Mouse (Mus musculus) embryonic facial prominence, embryonic 14.5 days (tissue): ENCODE measurements around the gene Slc35f1. TPM values are rescaled to one million over a fixed set of nuclear protein-coding genes. Genes with fewer than 3 reads are reported as not detected.
"Not testable (repeated sequence)": the region's sequence is repeated elsewhere in the genome, so short reads cannot be mapped to it uniquely, and the experiment has no call there.

ENCODE experiments used
- ATAC-seq: fragments of 200-750 bp; cut with Nextera tagmentation; 2 replicates; pipeline ENCODE4 v1.8.0; 2017; ENCODE audit warnings: low read depth, moderate number of reproducible peaks, moderate TSS enrichment
- DNase-seq: peaks from one replicate; pipeline ENCODE4 v3.0.0-alpha.2; 2015; ENCODE audit warnings: low spot score
- H3K27ac ChIP-seq: fragments of 300-500 bp; sonication (generic); replicated peaks from 2 replicates; pipeline ENCODE4 v1.5.1; 2014; ENCODE audit warnings: low read depth, mild to moderate bottlenecking, low read length, moderate library complexity
- H3K27me3 ChIP-seq: fragments of 300-500 bp; sonication (generic); replicated peaks from 2 replicates; pipeline ENCODE4 v1.6.1; 2014; ENCODE audit warnings: low read length; ENCODE audit not compliant: control insufficient read depth, insufficient read depth
- H3K36me3 ChIP-seq: fragments of 300-500 bp; sonication (generic); 2 replicates; pipeline ENCODE4 v1.6.1; 2014; ENCODE audit warnings: low read length, mixed read lengths; ENCODE audit not compliant: control insufficient read depth, insufficient read depth
- H3K4me1 ChIP-seq: fragments of 300-500 bp; sonication (generic); 2 replicates; pipeline ENCODE4 v1.6.1; 2014; ENCODE audit warnings: antibody characterized with exemption, low read length; ENCODE audit not compliant: control insufficient read depth, insufficient read depth
- H3K4me2 ChIP-seq: fragments of 300-500 bp; sonication (generic); 2 replicates; pipeline ENCODE4 v1.6.1; 2014; ENCODE audit warnings: low read depth, mild to moderate bottlenecking, low read length, moderate library complexity, mixed read lengths
- H3K4me3 ChIP-seq: fragments of 300-500 bp; sonication (generic); 2 replicates; pipeline ENCODE4 v1.5.1; 2014; ENCODE audit warnings: low read depth, mild to moderate bottlenecking, low read length
- H3K9ac ChIP-seq: fragments of 300-500 bp; sonication (generic); 2 replicates; pipeline ENCODE4 v1.6.1; 2014; ENCODE audit warnings: low read depth, mild to moderate bottlenecking, low read length, moderate library complexity, mixed read lengths
- H3K9me3 ChIP-seq: fragments of 300-500 bp; sonication (generic); 2 replicates; pipeline ENCODE4 v1.6.1; 2016; ENCODE audit warnings: low read length; ENCODE audit not compliant: control insufficient read depth
- WGBS: fragments of 180-500 bp; shearing (Covaris S2); extraction: QIAGEN DNeasy Blood & Tissue Kit; methylation state at CpG from one replicate; pipeline ENCODE4 v1.1.7; 2014; 5-methylcytosine and 5-hydroxymethylcytosine counted together
- polyA plus RNA-seq: library from polyadenylated mRNA; unstranded; fragments of >200 nt; fragmentation: Nextera tagmentation; extraction: Ambion mirVana; gene quantifications from 2 replicates; pipeline ENCODE4 v1.2.1, GENCODE M21; 2014

Gene Slc35f1
- polyA plus RNA-seq, 1 experiment from 2014 or later: 4.3 TPM

DNA sequence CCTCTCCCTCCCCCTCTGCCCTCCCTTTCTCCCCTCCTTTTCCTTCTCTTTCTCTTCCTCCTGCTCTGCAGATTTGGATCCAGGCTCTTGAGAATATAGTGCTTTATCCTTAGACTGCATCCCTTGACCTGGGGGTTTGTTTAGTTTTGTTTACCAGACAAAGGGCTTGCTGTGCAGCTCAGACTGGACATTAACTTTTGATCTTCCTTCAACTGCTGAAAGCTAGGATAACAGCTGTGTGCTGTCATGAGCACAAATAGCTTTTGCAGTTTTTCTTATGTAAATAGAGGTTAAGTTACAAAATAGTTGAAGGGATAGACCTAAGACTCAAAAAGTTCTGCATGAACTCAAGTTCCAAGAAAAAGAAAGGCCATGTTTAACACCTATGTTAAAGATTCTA is 184.4 kb downstream of the Slc35f1 start:
- no peak overlapping the region for H3K27ac ChIP-seq
- no peak overlapping the region for H3K4me3 ChIP-seq
- ATAC-seq (no peak), DNase-seq (no peak)
- H3K9ac ChIP-seq: no peak overlapping the region
- H3K4me1 ChIP-seq: no peaks in the 10 kb centered on the region
- no peak overlapping the region for H3K4me2 ChIP-seq
- no peaks in the 10 kb centered on the region for H3K9me3 ChIP-seq
- H3K36me3 ChIP-seq: no peaks in the 10 kb centered on the region
- H3K27me3 ChIP-seq: no peaks in the 10 kb centered on the region

DNA sequence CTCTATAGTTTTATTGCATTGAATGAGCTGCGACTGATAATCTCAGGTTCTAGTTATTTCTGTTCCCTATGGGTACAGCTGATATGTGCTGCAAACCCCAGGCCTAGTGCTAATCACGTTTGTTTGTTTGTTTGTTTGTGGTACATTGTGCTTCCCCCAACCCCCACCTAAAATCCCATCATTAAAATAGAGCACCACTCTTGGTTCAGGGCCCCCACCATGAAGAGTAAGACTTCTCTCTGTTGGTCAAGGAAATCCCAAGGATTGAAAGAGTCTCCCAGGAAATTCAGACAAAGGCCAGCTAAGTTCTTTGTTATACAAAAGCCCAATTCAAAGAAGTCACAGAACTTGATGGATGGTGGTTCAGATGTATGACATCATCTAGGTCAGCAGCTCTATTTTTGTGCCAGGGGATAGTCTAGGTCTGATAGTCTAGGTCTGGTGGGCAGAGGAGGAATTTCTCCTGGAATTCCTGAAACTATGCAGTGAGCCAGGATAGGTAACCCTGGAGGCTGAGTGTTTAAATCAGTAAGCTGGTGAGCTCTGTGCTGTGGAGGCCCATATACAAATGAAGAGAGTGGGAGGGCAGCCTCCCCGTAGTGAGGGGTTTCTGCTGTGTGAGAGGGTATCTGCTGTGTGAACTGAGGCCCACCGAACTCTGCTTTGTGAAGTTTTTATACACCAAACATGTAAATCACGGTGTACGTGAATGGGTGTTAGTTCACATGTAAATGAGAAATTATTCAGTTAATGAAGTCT is 187.1 kb downstream of the Slc35f1 start:
- no peak overlapping the region for H3K9ac ChIP-seq
- DNase-seq: no peak
- H3K9me3 ChIP-seq: no peaks in the 10 kb centered on the region
- no peak overlapping the region for H3K4me3 ChIP-seq
- no peaks in the 10 kb centered on the region for H3K4me1 ChIP-seq
- H3K27ac ChIP-seq: no peak overlapping the region
- no peaks in the 10 kb centered on the region for H3K36me3 ChIP-seq
- H3K27me3 ChIP-seq: no peaks in the 10 kb centered on the region
- H3K4me2 ChIP-seq: no peak overlapping the region
- ATAC-seq: no peak
- WGBS: 65% methylated on average over 6 of the region's 6 CpGs

DNA sequence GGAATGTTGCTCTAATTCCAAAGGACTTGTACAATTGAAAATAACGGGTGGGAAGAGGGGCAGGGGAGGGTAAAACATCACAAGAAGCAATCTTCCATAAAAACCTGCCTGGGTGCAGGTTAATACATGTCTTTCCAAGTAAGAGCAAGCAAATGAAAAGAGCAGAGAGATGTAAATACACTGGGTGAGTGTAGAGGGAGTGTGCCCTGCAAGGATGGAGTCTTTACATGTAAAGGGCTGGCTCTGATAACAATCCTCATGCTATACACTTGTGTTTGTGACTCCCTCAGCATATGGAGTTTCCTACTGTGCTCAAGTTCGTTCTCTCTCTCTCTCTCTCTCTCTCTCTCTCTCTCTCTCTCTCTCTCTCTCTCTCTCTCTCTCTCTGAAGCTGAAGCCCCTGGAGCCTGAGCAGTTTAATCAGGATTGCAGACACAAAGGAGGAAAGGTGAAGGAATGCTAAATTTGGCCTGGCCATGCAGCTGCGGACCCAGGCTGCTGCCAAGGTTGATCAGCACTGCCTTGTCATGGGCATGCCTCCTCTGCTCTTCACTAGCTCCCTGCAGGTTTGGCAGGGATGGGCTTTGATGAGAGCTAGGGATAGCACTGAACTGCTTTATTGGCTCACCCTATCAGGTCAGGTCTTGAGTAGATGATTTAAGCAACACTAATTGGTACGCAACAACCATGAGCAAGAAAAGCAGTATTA is 187.9 kb downstream of the Slc35f1 start:
- no peaks in the 10 kb centered on the region for H3K36me3 ChIP-seq
- H3K4me1 ChIP-seq: no peaks in the 10 kb centered on the region
- no peak for ATAC-seq
- WGBS: 67% methylated on average over 4 of the region's 4 CpGs
- no peak for DNase-seq
- no peak overlapping the region for H3K4me3 ChIP-seq
- no peaks in the 10 kb centered on the region for H3K27me3 ChIP-seq
- no peaks in the 10 kb centered on the region for H3K9me3 ChIP-seq
- no peak overlapping the region for H3K4me2 ChIP-seq
- no peak overlapping the region for H3K27ac ChIP-seq
- no peak overlapping the region for H3K9ac ChIP-seq

DNA sequence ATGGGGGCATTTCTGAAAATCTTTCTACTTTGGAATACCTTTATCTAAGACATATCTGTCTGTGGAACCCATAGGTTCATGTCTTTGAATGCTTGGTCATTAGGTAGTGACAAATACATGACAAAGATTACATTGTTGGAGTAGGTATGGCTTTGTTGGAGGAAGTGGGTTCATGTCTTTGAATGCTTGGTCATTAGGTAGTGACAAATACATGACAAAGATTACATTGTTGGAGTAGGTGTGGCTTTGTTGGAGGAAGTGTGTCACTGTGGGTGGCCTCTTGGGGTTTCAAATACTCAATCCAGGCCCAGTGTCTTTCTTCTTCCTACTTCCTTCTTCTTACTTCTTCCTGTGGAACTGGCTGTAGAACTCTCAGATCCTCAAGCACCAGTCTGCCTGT is 206.4 kb downstream of the Slc35f1 start:
- not testable (repeated sequence) for H3K27me3 ChIP-seq, H3K9me3 ChIP-seq, ATAC-seq, H3K27ac ChIP-seq, H3K9ac ChIP-seq, H3K4me1 ChIP-seq, H3K4me3 ChIP-seq, H3K4me2 ChIP-seq, H3K36me3 ChIP-seq, DNase-seq

DNA sequence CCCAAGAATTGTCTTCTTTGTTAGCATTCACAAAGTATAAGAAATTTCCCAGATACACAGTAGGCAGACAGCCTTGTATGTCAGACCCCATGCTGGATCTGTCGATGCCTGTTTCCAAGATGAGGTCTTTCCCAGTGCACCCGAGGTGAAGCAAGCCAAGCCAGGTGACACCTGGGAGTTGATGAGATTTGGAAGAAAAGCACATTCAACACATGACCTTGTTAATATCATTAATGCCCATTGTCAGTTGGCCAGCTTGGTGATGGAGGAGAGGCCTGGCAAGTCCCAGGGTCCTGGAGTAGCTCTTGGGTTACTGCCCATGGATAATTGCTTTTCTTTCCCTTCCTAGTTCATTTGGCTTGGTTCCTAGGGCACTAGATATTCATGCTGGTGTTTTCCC is 214.6 kb downstream of the Slc35f1 start:
- H3K4me3 ChIP-seq: no peak overlapping the region
- no peak for ATAC-seq
- no peaks in the 10 kb centered on the region for H3K9me3 ChIP-seq
- WGBS: 87% methylated on average over 2 of the region's 2 CpGs
- H3K4me2 ChIP-seq: no peak overlapping the region
- H3K27me3 ChIP-seq: no peaks in the 10 kb centered on the region
- H3K9ac ChIP-seq: no peak overlapping the region
- no peak overlapping the region for H3K27ac ChIP-seq
- peak; percentile 9 for DNase-seq
- no peaks in the 10 kb centered on the region for H3K4me1 ChIP-seq
- H3K36me3 ChIP-seq: no peaks in the 10 kb centered on the region

DNA sequence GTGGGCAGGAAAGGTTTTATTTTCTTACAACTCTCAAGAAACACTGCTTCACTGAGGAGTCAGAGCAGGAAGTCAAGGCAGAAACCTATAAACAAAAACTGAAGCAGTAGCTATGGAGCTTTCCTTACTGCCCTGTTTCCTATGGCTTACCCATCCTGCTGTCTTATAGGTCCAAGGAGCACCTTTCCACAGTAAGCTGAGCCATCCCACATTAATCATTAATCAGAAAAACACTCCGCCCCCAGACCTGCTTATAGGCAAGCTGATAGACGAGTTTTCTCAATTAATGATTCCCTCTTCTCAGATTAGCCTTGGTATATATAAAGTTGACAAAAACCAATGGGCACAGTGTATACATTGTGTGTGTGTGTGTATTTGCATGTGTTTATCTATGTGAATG is 221.4 kb downstream of the Slc35f1 start:
- H3K36me3 ChIP-seq: no peaks in the 10 kb centered on the region
- no peak for ATAC-seq
- WGBS: 84% methylated on average over 2 of the region's 2 CpGs

DNA sequence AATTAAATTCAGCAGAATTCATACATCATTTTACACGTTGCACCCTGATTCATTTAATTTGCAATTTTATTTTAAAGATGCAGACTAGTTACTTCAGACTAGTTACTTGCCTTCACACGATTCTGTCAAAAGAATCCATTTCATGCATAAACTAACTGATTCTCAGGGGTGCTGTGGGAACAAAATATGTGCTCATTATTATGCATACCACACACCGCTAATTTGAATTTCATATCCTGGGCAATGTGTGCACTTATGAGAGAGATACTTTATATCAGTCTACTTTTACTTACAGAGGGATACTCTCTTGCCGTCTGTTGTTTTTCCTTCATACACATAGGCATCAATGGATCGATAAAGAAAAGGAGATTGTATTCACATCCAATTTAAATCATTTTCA is 228.4 kb downstream of the Slc35f1 start:
- WGBS: 72% methylated on average over 5 of the region's 5 CpGs
- DNase-seq (no peak), ATAC-seq (no peak)
- no peak overlapping the region for H3K27ac ChIP-seq
- no peaks in the 10 kb centered on the region for H3K9me3 ChIP-seq
- no peaks in the 10 kb centered on the region for H3K36me3 ChIP-seq
- H3K4me2 ChIP-seq: no peak overlapping the region
- H3K4me1 ChIP-seq: no peaks in the 10 kb centered on the region
- no peaks in the 10 kb centered on the region for H3K27me3 ChIP-seq
- H3K4me3 ChIP-seq: no peak overlapping the region
- H3K9ac ChIP-seq: no peak overlapping the region

More for the DNA sequence above, 221.4 kb downstream of the Slc35f1 start:
- Histone ChIP-seq H3K27me3 (no peaks in the 10 kb centered on the region), H3K9ac (no peak overlapping the region), H3K4me1 (no peaks in the 10 kb centered on the region), H3K27ac (no peak overlapping the region), H3K4me3 (no peak overlapping the region), H3K4me2 (no peak overlapping the region), H3K9me3 (no peaks in the 10 kb centered on the region)
- DNase-seq: no peak

DNA sequence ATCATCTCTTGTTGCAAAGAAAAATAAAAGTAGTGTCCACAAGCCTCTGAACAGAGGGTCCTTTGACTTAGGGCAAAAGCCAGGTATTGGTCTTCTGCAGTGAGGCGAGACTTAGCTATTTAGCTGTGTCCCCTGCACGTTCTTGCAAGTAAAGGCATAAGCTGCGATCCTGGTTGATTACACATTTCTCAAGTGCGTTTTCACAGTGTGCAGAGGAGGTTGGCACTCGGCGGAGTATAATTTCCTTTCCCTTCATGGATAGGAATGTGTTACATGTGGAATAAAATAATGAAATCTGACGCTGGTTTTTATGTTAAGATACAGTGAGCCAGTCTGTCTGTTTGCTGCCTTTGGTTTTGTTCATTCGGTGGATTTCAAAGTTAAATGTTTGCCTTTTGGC is 232.8 kb downstream of the Slc35f1 start:
- WGBS: 46% methylated on average over 8 of the region's 8 CpGs

DNA sequence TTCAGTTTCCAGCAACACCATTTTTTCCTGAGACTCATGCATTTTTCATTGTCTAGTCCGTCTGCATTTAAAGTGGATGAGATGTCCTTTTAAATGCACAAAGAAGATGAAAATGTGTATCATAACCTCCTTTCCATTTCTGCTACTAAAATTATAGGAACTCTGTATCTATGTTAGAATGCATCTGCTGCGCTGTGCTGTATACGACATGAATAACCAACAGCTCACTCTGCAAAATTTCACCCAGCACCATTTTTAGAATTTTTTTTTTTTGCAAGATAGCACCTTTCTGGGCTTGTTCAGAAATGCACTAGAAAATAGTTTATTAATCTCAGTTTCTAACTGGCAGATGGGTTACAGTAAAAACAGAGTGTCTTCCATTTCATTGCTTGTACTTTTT is 236.0 kb downstream of the Slc35f1 start:
- H3K4me3 ChIP-seq: no peak overlapping the region
- H3K27ac ChIP-seq: no peak overlapping the region
- no peaks in the 10 kb centered on the region for H3K36me3 ChIP-seq
- H3K4me1 ChIP-seq: no peaks in the 10 kb centered on the region
- 82% methylated on average over 3 of the region's 3 CpGs for WGBS
- no peak overlapping the region for H3K9ac ChIP-seq
- H3K4me2 ChIP-seq: no peak overlapping the region
- no peaks in the 10 kb centered on the region for H3K9me3 ChIP-seq
- H3K27me3 ChIP-seq: no peaks in the 10 kb centered on the region
- no peak for DNase-seq
- no peak for ATAC-seq

More for the DNA sequence above, 232.8 kb downstream of the Slc35f1 start:
- H3K9me3 ChIP-seq: no peaks in the 10 kb centered on the region
- DNase-seq: peak; percentile 27
- no peaks in the 10 kb centered on the region for H3K27me3 ChIP-seq
- ATAC-seq: no peak
- H3K36me3 ChIP-seq: no peaks in the 10 kb centered on the region
- H3K27ac ChIP-seq: no peak overlapping the region
- no peak overlapping the region for H3K4me3 ChIP-seq
- no peak overlapping the region for H3K4me2 ChIP-seq
- H3K4me1 ChIP-seq: no peaks in the 10 kb centered on the region
- no peak overlapping the region for H3K9ac ChIP-seq
